Mouse (Mus musculus): ENCODE data around the gene Zfhx2.

DNA sequence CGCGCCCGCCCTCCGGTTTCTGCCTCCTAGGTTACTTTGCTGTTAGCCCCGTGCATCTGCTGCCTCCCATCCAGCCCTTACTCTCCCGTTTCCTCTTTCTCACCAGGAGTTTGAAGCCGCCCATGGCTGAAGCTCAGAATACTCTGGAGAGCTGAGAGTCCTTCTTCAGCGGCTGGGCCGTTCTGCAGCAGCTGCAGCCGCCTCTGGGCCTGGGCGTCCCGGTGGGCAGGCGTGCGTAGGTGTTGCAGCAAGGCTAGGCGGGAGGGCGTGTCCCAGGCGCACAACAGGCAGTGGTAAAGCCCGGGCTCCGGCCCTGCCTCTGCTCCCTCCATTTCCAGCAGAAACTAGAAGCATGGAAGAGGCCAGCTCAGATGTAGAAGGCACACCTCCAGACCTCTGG is 20.4 kb downstream of the Zfhx2 start:
- TF ChIP-seq CTCF (IDR thresholded peaks at IDR 0.05; ENCODE audit: control insufficient read depth, insufficient read depth, insufficient replicate concordance, low read depth, low read length) (no peak), POLR2A (IDR thresholded peaks at IDR 0.05; ENCODE audit: control insufficient read depth, low read depth, low read length) (no peak)
